Mouse (Mus musculus) thymus, adult 2 months (tissue): ENCODE measurements around the gene Sh3rf1.

ENCODE experiments used
- CTCF ChIP-seq: fragments of 200-500 bp; IDR thresholded peaks from 2 replicates; pipeline ENCODE4 v1.5.1; 2012; ENCODE audit warnings: mild to moderate bottlenecking, control low read depth, low read length, moderate library complexity, borderline replicate concordance; ENCODE audit not compliant: control insufficient read depth, poor library complexity, insufficient read depth; ENCODE audit errors: extremely low read depth
- POLR2A ChIP-seq: fragments of 200-500 bp; IDR thresholded peaks from 2 replicates; pipeline ENCODE4 v1.6.1; 2012; ENCODE audit warnings: mild to moderate bottlenecking, low read length, control low read depth, moderate library complexity; ENCODE audit not compliant: control insufficient read depth, poor library complexity, insufficient read depth; ENCODE audit errors: extremely low read depth

- TF ChIP-seq CTCF (no peak), POLR2A (no peak)
Measured at GRCm38 (mm10) chr8:61385502-61386191, 162.0 kb downstream of the Sh3rf1 start.
